Mouse (Mus musculus): Measurements from ENCODE around the gene Zim1. TPM values are rescaled to one million over a fixed set of nuclear protein-coding genes. Genes with fewer than 3 reads are reported as not detected.

The Zim1 gene
- total RNA-seq (2021): 10 to 100 TPM; 10.2 to 13.5 TPM

- intact Hi-C loops (cut with DNase I): loop anchor here (10.0 kb wide), 1 partner anchor 112 kb away; no protein-coding TSS in a partner anchor
- DNase-seq (ENCODE audit: extremely low spot score in 1 of 2, low spot score in 2 of 2): peak; percentile 87 to 91
Observed at GRCm38 (mm10) chr7:6696241-6697045, at the start of gene Zim1. Gene Zim1 (minus strand): TSS chr7:6696450.

GRCm38 (mm10) chr7:6744281-6744904, 48.1 kb upstream of the Zim1 start:
- intact Hi-C loops (cut with DNase I): no loop called here
- DNase-seq (ENCODE audit: extremely low spot score in 1 of 2, low spot score in 2 of 2): no peak

DNA sequence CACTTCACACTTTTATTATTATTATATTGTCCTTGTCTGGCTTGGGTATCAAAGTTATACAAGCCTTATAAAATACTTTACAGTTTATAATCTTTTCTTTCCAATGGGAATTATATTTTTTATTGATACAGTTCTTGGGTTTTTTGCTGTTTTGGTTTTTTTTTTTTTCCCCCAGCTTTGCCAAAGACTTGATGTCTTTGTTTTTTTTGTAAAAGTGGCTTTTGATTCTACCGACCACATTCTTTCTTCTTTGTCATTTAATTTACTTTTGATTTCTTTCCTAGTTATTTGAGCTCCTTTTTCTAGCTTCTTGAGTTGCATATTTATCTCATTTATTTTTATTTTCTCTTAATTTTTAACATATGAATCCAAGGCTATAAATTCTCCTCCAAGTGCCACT, 39.8 kb upstream of the Zim1 start:
- intact Hi-C loops (cut with DNase I): no loop called here
- DNase-seq (ENCODE audit: extremely low spot score in 1 of 2, low spot score in 2 of 2): no peak

GRCm38 (mm10) chr7:6731930-6732329, 35.7 kb upstream of the Zim1 start:
- intact Hi-C loops (cut with DNase I): loop anchor here (5.0 kb wide), 2 partner anchors 40 to 185 kb away; no protein-coding TSS in a partner anchor
- DNase-seq (ENCODE audit: extremely low spot score in 1 of 2, low spot score in 2 of 2): no peak

GRCm38 (mm10) chr7:6731373-6731772, 35.1 kb upstream of the Zim1 start:
- intact Hi-C loops (cut with DNase I): loop anchor here (5.0 kb wide), 2 partner anchors 41 to 186 kb away; no protein-coding TSS in a partner anchor
- DNase-seq (ENCODE audit: extremely low spot score in 1 of 2, low spot score in 2 of 2): no peak

DNA sequence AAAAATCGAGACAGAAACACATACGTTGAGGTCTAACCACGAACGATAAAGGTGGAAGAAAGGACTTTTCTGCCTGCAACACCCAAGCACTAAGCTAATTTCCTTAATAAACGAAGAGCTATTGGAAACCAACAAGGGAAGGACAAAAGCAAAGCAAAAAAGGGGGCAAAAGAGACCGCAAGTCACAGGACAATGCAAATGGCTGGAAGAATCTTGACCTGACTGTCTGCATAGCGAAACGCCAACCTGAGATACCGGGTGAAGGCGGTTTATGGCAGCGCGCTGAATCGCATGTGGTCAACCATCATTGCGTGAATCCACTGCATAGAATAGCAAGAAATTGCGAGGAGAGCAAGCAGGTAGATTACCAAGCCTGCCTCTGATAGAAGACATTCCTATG, 34.6 kb upstream of the Zim1 start:
- intact Hi-C loops (cut with DNase I): loop anchor here (5.0 kb wide), 2 partner anchors 42 to 186 kb away; no protein-coding TSS in a partner anchor
- peak in 1 of 2 experiments; percentile 10 for DNase-seq (ENCODE audit: extremely low spot score in 1 of 2, low spot score in 2 of 2)

DNA sequence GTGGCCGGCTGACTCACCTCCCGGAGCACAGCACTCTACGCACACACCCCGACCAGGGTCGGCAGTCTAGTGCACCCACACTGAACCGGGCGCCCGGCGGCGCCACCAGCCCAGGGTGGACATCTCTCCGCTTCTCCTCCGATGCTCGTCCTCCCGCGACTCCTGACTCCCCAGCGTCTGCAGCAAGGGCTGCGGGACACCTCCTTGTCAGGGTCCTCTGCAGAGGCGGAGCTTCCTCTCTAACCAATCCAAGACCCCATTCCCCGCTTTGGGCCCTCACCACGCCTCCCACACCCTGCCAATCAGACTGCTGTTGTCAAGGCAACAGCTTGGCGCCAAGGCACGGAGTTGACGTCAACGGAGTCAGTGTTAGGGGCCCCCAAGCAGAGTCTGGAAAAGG, 34.0 kb upstream of the Zim1 start, which contains the start of the genes Peg3 and Usp29:
Gene Peg3 (minus strand): TSS at position 191 of the 400 bp plus-strand sequence.
Gene Usp29 (plus strand): TSS at position 338 of the 400 bp plus-strand sequence.
- DNase-seq (ENCODE audit: extremely low spot score in 1 of 2, low spot score in 2 of 2): peak; percentile 89 to 90
- intact Hi-C loops (cut with DNase I): loop anchor here (5.0 kb wide), 2 partner anchors 42 to 187 kb away; no protein-coding TSS in a partner anchor

DNA sequence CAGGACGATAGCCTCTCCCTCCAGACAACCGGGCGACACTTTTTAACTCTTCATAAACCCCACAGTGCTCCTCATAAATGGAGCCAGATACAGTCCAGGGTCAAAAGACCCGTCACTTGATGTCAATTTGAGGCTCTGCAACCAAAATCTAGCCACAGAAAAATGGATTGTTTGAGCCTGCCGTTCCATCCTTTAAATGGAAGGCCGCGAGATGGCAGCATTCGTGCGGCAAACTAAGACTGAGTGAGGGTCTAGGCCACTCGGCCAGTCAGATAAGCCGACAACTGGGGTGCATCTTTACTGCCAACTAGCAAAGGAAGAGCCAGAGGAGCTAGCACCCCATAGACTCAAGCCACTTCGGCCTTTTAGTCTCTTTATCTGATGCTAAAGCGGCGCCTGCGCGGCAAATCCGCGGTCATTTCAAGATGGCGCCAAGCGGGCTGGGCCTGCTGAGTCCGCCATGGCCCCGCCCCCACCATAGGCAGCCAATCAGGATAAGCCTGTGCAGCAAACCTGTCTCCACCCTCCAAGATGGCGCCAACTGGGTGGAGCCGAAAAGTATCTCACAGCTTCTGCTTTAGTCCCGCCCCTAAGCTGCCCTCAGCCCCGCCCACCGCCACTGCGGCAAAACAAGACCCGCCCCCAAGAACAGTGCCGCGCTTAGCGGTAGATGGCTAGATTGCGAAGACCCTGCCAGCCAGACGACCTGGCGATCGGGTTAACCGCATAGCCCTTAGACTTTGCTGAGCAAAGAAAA, 33.0 kb upstream of the Zim1 start:
- intact Hi-C loops (cut with DNase I): no loop called here
- DNase-seq (ENCODE audit: extremely low spot score in 1 of 2, low spot score in 2 of 2): peak; percentile 93 to 98

DNA sequence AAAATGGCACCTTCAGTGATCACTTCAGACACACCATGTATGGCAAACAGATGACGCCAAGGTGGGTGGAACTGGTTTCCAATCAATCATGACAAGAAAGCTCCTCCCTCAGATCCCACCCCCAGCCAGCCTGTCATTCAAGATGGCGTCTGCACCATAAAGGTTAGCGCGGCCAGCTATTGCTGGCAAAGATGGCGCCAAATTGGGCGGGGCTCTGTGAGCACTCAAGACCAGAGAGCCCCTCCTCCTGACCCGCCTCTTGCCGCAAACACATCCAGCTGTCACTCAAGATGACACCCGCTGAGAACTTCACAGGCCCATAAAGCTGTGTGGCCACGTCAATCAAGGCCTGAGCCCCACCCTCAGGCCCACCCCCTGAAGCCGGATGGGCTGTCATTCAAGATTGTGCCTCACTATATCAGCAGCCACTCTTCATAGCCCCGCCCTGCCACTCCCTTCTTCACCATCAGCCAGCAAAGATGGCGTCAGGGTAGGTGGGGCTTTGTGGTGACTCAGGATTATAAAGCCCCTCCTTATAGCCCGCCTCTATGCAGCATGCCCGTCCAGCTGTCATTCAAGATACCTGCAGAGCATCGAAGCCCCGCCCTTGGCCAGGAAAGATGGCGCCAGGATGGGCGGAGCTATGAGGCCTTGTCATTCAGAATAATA, 32.1 kb upstream of the Zim1 start:
- intact Hi-C loops (cut with DNase I): no loop called here
- peak; percentile 93 to 96 for DNase-seq (ENCODE audit: extremely low spot score in 1 of 2, low spot score in 2 of 2)

DNA sequence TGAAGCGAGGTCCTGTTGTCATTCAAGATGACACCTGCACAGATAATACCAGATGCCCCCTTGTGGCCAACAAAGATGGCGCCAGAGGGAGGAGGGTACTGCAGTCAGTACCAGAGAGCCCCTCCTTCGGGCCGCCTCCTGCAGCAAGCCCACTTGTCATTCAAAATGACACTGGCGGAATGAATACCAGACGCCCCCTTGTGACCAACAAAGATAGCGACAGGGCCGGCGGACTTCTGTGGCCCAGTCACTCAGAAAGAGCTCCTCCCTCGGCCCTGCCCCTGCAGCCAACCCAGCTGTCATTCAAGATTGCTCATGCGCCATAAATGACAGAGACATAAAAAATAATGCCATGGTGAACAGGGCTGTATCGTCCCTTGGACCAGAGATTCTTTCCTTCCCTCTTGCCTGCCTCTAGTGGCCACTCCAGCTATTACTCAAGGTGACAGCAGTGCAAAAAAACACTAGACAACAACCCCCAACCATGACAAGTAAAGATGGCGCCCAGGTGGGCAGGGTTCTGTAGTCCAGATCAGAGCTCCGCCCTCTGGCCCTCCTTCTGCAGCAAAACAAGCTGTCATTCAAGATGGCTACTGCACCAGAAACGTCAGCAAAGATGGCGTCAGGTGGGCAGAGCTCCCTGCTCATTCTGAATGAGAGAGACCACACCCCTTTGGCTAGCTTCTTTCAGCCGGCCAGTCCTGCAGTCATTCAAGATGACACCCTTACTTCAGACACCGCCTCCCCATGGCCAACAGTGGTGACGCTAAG, 31.3 kb upstream of the Zim1 start:
- DNase-seq (ENCODE audit: extremely low spot score in 1 of 2, low spot score in 2 of 2): peak; percentile 86 to 93
- intact Hi-C loops (cut with DNase I): no loop called here

GRCm38 (mm10) chr7:6709396-6709795, 13.1 kb upstream of the Zim1 start:
- intact Hi-C loops (cut with DNase I): loop anchor here (10.0 kb wide), 1 partner anchor 355 kb away; no protein-coding TSS in a partner anchor
- DNase-seq (ENCODE audit: extremely low spot score in 1 of 2, low spot score in 2 of 2): no peak

DNA sequence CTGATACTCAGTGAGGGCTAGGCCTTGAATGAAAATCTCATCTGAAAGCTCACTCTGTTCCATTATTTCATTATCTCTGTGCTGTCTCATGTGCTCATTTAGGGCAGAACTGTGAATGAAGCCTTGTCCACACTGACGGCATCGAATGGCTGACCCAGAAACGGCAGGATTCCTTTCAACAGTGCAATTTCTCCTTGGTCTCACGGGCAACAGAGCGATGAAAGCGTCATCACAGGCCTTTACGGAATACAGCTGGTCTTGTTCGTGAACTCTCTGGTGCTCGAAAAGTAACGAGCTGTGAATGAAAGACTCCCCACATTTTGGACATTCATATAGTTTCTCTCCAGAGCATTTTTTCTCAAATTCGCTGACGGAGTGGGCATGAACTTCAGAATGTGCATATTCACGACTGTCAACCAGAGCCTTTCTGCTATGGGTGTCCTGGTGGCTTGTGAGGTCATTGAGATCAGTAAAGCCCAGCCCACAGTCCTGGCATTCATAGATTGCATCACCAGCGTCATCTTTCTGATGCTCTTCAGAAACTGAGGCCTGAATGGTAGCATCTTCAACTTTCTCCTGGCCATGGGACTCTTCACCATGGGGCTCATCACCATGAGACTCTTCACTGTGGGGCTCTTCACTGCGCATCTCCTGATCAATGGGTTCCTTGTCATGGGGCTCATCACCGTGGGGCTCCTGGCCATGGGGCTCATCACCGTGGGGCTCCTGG, 12.4 kb upstream of the Zim1 start:
- no peak for DNase-seq (ENCODE audit: extremely low spot score in 1 of 2, low spot score in 2 of 2)
- intact Hi-C loops (cut with DNase I): loop anchor here (10.0 kb wide), 1 partner anchor 354 kb away; no protein-coding TSS in a partner anchor

DNA sequence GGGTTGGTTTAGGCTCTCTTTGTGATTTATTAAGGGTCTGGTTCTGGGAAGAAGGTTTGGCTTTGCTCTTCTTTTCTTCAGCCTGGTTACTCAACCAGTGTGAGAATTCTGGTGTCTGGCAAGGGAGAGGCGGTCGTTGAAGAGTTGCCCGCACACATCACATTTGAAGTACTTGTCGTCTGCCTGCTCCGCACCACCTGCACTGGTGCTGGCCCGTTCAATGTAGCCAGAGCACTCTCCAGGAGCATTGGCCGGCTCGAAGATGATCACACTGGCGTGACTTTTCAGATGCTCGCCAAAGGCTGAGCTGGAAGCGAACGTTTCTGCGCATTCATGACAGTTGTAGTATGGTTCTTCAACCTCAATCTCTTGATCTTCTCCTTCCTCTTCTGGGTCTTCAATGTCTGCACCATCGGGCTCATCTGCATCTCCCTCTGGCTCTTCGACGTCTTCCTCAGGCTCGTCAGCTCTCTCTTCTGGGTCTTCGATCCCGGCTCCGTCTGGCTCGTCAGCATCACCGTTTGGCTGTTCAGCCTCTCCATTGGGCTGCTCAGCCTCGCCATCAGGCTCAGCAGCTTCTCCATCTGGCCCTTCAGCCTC, 11.3 kb upstream of the Zim1 start:
- no peak for DNase-seq (ENCODE audit: extremely low spot score in 1 of 2, low spot score in 2 of 2)
- intact Hi-C loops (cut with DNase I): loop anchor here (10.0 kb wide), 1 partner anchor 353 kb away; no protein-coding TSS in a partner anchor

DNA sequence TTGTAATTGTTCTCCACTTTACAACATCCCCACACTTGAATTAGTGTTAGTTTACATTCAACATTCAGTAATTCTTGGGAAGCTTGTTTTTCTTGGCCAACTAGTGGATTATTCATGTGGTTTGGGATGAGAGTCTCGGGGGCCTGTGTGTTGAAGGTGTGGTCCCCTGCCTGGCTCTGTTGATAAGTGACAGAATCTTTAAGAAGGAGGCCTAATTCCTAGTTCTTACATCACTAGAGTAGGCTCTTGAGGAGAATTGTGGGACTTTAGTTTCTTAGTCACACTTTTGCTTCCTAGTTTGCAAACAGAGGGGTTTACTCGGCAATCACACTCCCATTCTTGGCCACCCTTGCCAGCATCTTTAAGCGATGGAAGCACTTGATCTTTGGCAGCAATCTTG, 3.0 kb upstream of the Zim1 start:
- no peak for DNase-seq (ENCODE audit: extremely low spot score in 1 of 2, low spot score in 2 of 2)
- intact Hi-C loops (cut with DNase I): loop anchor here (10.0 kb wide), 1 partner anchor 114 kb away; no protein-coding TSS in a partner anchor

- DNase-seq (ENCODE audit: extremely low spot score in 1 of 2, low spot score in 2 of 2): no peak
- intact Hi-C loops (cut with DNase I): no loop called here
Observed at GRCm38 (mm10) chr7:6685511-6685910, 10.7 kb downstream of the Zim1 start.

GRCm38 (mm10) chr7:6666726-6667125, 29.5 kb downstream of the Zim1 start:
- intact Hi-C loops (cut with DNase I): no loop called here
- no peak for DNase-seq (ENCODE audit: extremely low spot score in 1 of 2, low spot score in 2 of 2)

DNA sequence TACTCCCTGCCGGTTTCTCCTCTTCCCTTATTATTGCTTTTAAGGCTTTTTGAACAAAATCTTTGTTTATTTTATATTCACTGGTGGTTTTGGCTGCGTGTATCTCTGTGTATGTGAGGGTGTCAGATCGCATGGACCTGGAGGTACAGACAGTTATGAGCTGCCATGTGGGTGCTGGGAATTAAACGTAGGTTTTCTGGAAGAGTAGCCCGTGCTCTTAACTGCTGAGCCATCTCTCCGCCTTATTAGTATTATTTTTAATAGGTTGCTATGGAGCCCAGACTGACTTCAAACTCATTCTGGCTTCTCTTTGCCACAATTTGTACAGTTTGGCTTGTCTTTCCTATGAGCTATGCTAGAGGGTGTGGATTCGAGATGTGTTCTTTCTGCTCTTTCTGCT, 32.8 kb downstream of the Zim1 start:
- intact Hi-C loops (cut with DNase I): loop anchor here (5.0 kb wide), 1 partner anchor 254 kb away; no protein-coding TSS in a partner anchor
- no peak for DNase-seq (ENCODE audit: extremely low spot score in 1 of 2, low spot score in 2 of 2)

All from left cerebral cortex, postnatal 10 days (tissue).